Mouse (Mus musculus): ENCODE data around the gene Ugt3a1.
"Not testable (repeated sequence)": the region's sequence is repeated elsewhere in the genome, so short reads cannot be mapped to it uniquely, and the experiment has no call there.

Ugt3a1 gene

GRCm38 (mm10) chr15:9276838-9277295 lies at the start of gene Ugt3a1:
Ugt3a1 (plus strand) TSS chr15:9276888.
- in situ Hi-C loops (cut with MseI, MboI), result no loop called here

DNA sequence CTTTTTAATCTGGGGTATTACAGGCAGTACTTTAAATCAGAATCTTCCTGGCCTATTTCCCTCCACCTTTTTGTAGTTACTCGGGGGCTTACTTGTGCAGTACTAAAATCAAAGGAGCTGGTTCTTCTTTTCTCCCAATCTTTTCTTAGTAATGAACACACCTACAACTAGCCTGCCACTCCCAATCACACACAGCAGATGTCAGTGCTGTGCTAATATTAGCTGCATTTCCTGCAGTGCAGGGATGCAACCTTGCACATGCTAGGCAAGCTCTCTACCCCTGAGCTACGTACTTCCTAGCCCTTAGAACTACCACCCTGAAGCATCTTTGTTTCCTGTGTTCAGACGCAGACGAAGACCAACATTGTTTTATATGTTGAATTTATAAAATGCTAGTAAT lies 45.8 kb upstream of the Ugt3a1 start:
- in situ Hi-C loops (cut with MseI, MboI), result not testable (repeated sequence)

GRCm38 (mm10) chr15:9246345-9246744 lies 30.3 kb upstream of the Ugt3a1 start:
- in situ Hi-C loops (cut with MseI, MboI), result no loop called here

DNA sequence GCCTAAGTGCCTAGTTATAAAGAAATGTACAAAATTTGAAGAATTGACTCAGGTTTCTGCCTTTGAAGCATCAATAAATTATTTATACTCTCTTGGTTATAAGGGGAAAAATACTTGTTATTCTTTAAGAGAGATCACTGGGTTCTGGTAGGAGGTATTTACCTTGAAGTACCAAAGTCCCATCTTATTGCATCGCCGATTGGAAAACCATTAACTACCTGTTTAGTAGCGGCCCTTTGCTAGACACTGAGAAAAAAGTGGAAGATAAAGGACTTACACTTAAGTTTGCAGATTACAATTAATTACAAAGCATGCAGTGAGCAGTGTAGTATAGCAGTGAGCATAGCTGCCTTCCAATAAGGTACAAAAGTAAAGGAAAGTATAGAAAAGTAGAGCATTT lies 23.8 kb upstream of the Ugt3a1 start:
- in situ Hi-C loops (cut with MseI, MboI), result no loop called here

- in situ Hi-C loops (cut with MseI, MboI), result no loop called here
These were observed 16.1 kb upstream of the Ugt3a1 start for GRCm38 (mm10) chr15:9260621-9261020.

DNA sequence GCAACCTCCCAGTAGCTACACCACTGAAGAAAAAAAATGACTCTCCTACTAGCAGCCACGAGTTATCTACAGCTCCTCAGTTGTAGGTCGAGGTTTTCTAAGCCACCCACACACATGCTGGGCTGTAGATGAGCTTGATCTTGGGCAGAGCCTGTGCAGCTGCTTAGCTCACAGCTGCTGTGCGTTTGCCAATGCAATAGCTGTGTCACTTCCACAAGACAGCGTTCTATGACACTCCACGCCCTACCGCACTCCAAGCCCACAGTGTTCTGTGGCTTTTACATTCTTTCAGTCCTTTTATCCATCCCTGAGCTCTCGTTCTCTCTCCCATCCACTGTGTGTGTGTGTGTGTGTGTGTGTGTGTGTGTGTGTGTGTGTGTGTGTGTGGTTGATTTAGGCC lies 4.8 kb upstream of the Ugt3a1 start:
- in situ Hi-C loops (cut with MseI, MboI), result no loop called here

DNA sequence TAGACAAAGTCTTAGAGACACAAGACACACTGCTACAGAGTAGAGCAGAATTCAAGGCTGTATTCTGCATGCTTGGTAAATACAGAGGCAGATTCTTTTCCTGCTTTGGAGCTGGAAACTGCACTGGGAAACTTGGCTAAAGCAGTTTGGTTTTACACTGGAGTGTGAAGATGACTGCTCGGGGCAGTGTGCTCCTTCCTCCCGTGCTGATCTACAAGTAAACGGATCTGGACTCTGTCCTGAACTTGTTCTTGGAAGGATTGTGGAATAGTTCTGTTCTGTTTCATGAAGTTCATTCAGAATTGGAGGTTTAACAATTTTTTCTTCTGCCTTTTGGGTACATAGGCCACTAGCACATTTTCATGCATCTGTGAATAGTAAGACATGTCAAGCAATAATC lies 2.3 kb downstream of the Ugt3a1 start:
- in situ Hi-C loops (cut with MseI, MboI), result no loop called here

GRCm38 (mm10) chr15:9279596-9279995 lies 2.9 kb downstream of the Ugt3a1 start:
- in situ Hi-C loops (cut with MseI, MboI), result no loop called here

GRCm38 (mm10) chr15:9283165-9283564 lies 6.5 kb downstream of the Ugt3a1 start:
- in situ Hi-C loops (cut with MseI, MboI), result loop anchor here in 1 of 2 experiments (10.0 kb wide), 1 partner anchor 52 kb away; the partner anchor contains the start of gene Ugt3a2

DNA sequence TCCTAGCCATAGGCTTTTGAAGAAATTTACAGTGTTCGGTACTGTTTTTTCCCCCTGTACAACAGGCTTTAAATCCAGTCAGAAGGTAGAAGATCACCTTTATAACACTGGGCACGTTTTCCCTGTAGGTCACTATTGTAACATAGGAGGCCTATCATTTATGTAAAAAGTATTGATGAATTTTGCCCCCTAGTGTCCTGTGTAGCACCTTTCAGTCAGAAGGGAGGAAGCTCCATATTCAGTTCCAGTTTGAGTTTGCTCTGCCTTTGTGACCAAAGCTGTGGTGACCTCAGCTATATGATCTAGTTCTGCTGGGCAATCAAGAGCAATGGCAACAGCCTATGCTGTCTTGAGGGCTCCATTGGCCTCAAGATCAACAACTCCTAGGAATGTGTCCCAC lies 13.0 kb downstream of the Ugt3a1 start:
- in situ Hi-C loops (cut with MseI, MboI), result loop anchor here in 1 of 2 experiments (10.0 kb wide), 1 partner anchor 45 kb away; the partner anchor contains the start of gene Ugt3a2

DNA sequence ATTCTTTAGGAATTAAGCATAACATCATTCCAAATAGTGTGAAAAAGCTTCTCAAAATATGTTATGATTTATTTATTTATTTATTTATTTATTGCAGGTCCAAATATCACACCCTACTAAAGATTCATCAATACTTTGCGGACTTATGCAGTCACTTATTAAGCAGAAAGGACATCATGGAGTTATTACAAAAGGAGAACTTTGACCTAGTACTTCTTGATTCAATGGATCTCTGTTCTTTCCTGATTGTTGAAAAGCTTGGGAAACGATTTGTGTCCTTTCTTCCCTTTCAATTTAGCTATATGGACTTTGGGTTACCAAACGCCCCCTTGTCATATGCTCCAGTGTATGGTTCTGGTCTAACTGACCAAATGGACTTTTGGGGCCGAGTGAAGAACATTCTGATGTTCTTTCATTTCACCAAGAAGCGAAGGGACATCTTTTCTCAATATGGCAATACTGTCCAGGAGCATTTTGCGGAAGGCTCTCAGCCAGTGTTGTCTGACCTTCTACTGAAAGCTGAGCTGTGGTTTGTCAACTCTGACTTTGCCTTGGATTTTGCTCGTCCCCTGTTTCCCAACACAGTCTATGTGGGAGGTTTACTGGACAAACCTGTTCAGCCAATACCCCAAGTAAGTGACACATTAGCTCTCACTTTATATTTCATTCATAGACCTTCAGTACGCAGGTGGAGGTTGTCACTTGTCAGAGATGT lies 29.4 kb downstream of the Ugt3a1 start:
- in situ Hi-C loops (cut with MseI, MboI), result no loop called here

- in situ Hi-C loops (cut with MseI, MboI), result loop anchor here in 1 of 2 experiments (10.0 kb wide), 1 partner anchor 50 kb away; no protein-coding TSS in a partner anchor
These were observed 57.9 kb downstream of the Ugt3a1 start for GRCm38 (mm10) chr15:9334596-9334995.

- in situ Hi-C loops (cut with MseI, MboI), result loop anchor here in 1 of 2 experiments (10.0 kb wide), 1 partner anchor 51 kb away; no protein-coding TSS in a partner anchor
These were observed 58.7 kb downstream of the Ugt3a1 start, which contains the start of gene Ugt3a2 for GRCm38 (mm10) chr15:9335341-9335740. Ugt3a2 (plus strand) TSS chr15:9335550.

GRCm38 (mm10) chr15:9336616-9337015 lies 59.9 kb downstream of the Ugt3a1 start:
- in situ Hi-C loops (cut with MseI, MboI), result loop anchor here in 1 of 2 experiments (10.0 kb wide), 1 partner anchor 52 kb away; no protein-coding TSS in a partner anchor

GRCm38 (mm10) chr15:9337021-9337420 lies 60.3 kb downstream of the Ugt3a1 start:
- in situ Hi-C loops (cut with MseI, MboI), result loop anchor here in 1 of 2 experiments (10.0 kb wide), 1 partner anchor 52 kb away; no protein-coding TSS in a partner anchor

DNA sequence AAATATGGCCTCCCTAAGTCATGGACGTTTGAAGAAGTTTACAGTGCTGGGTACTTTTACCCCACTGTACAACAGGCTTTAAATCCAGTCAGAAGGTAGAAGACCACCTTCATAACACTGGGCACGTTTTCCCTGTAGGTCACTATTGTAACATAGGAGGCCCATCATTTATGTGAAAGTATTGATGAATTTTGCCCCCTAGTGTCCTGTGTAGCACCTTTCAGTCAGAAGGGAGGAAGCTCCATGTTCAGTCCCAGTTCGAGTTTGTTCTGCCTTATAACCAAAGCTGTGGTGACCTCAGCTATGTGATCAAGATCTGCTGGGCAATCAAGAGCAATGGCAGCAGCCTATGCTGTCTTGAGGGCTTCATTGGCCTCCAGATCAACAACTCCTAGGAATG lies 72.1 kb downstream of the Ugt3a1 start:
- in situ Hi-C loops (cut with MseI, MboI), result no loop called here

DNA sequence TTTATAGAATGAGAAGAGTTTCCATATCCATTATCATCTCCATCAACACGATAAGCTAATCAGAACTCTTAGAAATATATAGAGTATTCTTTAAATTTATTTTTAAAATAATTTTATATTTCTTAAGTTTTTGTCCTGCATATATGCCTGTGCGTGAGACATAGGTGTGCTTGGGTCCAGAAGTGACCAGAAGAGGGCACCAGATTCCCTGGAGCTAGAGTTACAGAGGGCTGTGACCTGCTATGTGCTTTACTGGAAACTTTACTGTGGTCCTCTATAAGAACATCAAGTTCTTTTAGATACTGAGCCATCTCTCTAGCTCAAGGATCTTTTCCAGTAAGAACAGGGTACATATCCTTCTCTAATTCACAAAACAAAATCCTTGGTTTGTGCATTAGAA lies 86.1 kb downstream of the Ugt3a1 start:
- in situ Hi-C loops (cut with MseI, MboI), result no loop called here

Measured in mouse trophoblast stem cell (cell line).